Mouse (Mus musculus) left cerebral cortex, postnatal 10 days (tissue): ENCODE results near the gene Il25. TPM values are rescaled to one million over a fixed set of nuclear protein-coding genes. Genes with fewer than 3 reads are reported as not detected.
"Not testable (repeated sequence)": the region's sequence is repeated elsewhere in the genome, so short reads cannot be mapped to it uniquely, and the experiment has no call there.

ENCODE experiments used
- DNase-seq, 2 experiments: peaks; one replicate each; pipeline ENCODE4 v3.0.0; 2021 to 2022; ENCODE audit warnings: low spot score in 2 of 2, mixed read lengths in 1 of 2; ENCODE audit errors: extremely low spot score in 1 of 2
- intact Hi-C: fragments of 180-260 bp; cut with DNase I; formaldehyde crosslinking; loops from one replicate; pipeline ENCODE4 v1.15.1; 2025
- total RNA-seq, 2 experiments: library from RNA; stranded (reverse); gene quantifications; 2 replicates each; pipeline ENCODE4 v1.2.3; 2021

Il25 gene
- total RNA-seq, 2 experiments from 2014 or later, result not detected

GRCm38 (mm10) chr14:54945975-54946704, 13.6 kb downstream of the Il25 start:
- DNase-seq, result no peak
- intact Hi-C loops, result no loop called here

- DNase-seq, intact Hi-C loops: not testable (repeated sequence)
Observed at GRCm38 (mm10) chr14:54947008-54947407, 14.5 kb downstream of the Il25 start.

GRCm38 (mm10) chr14:54948781-54949180, 16.3 kb downstream of the Il25 start:
- DNase-seq, result no peak
- intact Hi-C loops, result loop anchor here (1.0 kb wide), 1 partner anchor 26 kb away; no protein-coding TSS in a partner anchor

- intact Hi-C loops, result no loop called here
- no peak for DNase-seq
Observed at GRCm38 (mm10) chr14:54950493-54950892, 18.0 kb downstream of the Il25 start.

GRCm38 (mm10) chr14:54951587-54951986, 19.1 kb downstream of the Il25 start:
- DNase-seq, result no peak
- intact Hi-C loops, result no loop called here

- no peak for DNase-seq
- intact Hi-C loops, result no loop called here
Observed at GRCm38 (mm10) chr14:54953664-54954206, 21.2 kb downstream of the Il25 start.

GRCm38 (mm10) chr14:54954474-54954873, 22.0 kb downstream of the Il25 start:
- DNase-seq, result no peak
- intact Hi-C loops, result no loop called here

- DNase-seq, result no peak
- intact Hi-C loops, result no loop called here
Observed at GRCm38 (mm10) chr14:54955481-54955880, 23.0 kb downstream of the Il25 start.

GRCm38 (mm10) chr14:54956533-54956932, 24.0 kb downstream of the Il25 start:
- no peak for DNase-seq
- intact Hi-C loops, result no loop called here

GRCm38 (mm10) chr14:54958503-54958902, 26.0 kb downstream of the Il25 start:
- intact Hi-C loops, result no loop called here
- no peak for DNase-seq

- DNase-seq, result no peak
- intact Hi-C loops, result no loop called here
Observed at GRCm38 (mm10) chr14:54959197-54959596, 26.7 kb downstream of the Il25 start.

GRCm38 (mm10) chr14:54959853-54960613, 27.5 kb downstream of the Il25 start:
- DNase-seq, intact Hi-C loops: not testable (repeated sequence)

GRCm38 (mm10) chr14:54960769-54961168, 28.3 kb downstream of the Il25 start:
- DNase-seq, result peak in 1 of 2 experiments; percentile 13
- intact Hi-C loops, result no loop called here

GRCm38 (mm10) chr14:54961487-54961886, 29.0 kb downstream of the Il25 start:
- DNase-seq, result no peak
- intact Hi-C loops, result no loop called here

GRCm38 (mm10) chr14:54962714-54963113, 30.2 kb downstream of the Il25 start:
- no peak for DNase-seq
- intact Hi-C loops, result no loop called here

GRCm38 (mm10) chr14:54963727-54964126, 31.2 kb downstream of the Il25 start:
- intact Hi-C loops, result no loop called here
- DNase-seq, result no peak

GRCm38 (mm10) chr14:54965044-54965443, 32.5 kb downstream of the Il25 start:
- no peak for DNase-seq
- intact Hi-C loops, result no loop called here

GRCm38 (mm10) chr14:54965631-54966030, 33.1 kb downstream of the Il25 start:
- no peak for DNase-seq
- intact Hi-C loops, result no loop called here

- DNase-seq, result no peak
- intact Hi-C loops, result no loop called here
Observed at GRCm38 (mm10) chr14:54966320-54966977, 34.0 kb downstream of the Il25 start, which contains the start of gene Myh6. Gene Myh6 (minus strand): TSS chr14:54966927.
